Mouse (Mus musculus): Measurements from ENCODE around the gene Gm17324. TPM values are rescaled to one million over a fixed set of nuclear protein-coding genes. Genes with fewer than 3 reads are reported as not detected.

Gene Gm17324
- 0.13 TPM in 2 replicates for polyA plus RNA-seq (2012; rRNA removed)

DNA sequence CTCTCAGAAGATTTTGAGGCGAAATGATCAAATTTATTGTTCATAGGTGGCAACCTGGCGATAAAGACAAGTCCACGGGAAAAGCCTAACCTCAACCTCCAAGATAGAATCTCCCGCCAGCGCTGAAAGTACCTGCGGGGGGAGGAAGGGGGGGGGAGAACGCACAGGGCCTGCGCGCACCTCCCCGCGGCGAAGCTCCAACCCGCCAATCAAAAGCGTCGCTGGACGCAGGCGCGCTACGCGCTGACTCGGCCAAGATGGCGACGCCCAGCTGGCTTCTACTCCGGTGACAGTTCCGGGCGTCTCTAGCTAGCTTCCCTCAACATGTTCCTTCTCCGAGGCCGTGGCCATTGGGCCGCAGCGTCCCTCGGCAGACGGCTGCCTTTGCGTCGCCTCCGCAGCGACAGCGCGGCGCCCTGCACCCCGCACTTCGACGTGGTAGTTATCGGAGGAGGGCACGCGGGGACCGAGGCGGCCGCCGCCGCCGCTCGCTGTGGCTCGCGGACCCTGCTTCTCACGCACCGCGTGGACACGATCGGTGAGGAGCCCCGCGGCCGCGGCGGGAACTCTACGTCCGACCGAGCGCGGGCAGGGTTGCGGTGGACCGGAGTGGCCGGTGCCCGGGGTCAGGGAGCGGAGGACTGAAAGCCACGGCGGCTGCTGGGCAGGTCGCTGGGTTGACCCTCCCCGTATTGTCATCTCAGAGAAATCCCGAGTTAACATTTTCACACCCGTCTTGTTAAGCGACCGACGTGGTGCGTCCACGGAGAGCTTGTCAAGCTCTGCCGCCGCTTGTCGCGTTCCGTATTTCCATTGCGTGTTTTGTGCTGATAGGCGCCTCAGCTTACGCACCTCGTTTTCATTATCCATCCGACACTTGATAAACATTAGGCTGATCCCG, at the start of gene Gm17324, which contains the start of gene Mto1:
Gm17324 (minus strand) TSS at position 814 of the 901 bp plus-strand sequence.
Mto1 (plus strand) TSS at position 236 of the 901 bp plus-strand sequence.

GRCm38 (mm10) chr9:78488890-78489420, 40.4 kb upstream of the Gm17324 start, which contains the start of gene Eef1a1:
Eef1a1 (minus strand) TSS chr9:78489151.

GRCm38 (mm10) chr9:78442579-78443392, 5.8 kb downstream of the Gm17324 start, which contains the start of gene Cgas:
Cgas (minus strand) TSS chr9:78443237.

Other genes starting within 250 kb of the Gm17324 start
- not detected in 2 replicates for gene Gsta1, start 218.1 kb downstream of the Gm17324 start, polyA plus RNA-seq (2012; rRNA removed)
- 0.11 TPM in 1 of 2 replicates, not detected in the other for gene Gm3776, start 191.7 kb downstream of the Gm17324 start, polyA plus RNA-seq (2012; rRNA removed)
- 0.06 TPM in 1 of 2 replicates, not detected in the other for gene Gm10639, start 158.9 kb downstream of the Gm17324 start, polyA plus RNA-seq (2012; rRNA removed)
- gene Omt2a, start 134.0 kb downstream of the Gm17324 start, polyA plus RNA-seq (2012; rRNA removed) = not detected in 2 replicates
- gene Omt2b, start 121.2 kb downstream of the Gm17324 start, polyA plus RNA-seq (2012; rRNA removed) = not detected in 2 replicates
- 0.09 and 0.59 TPM in 2 replicates for gene Gsta2, start 93.0 kb downstream of the Gm17324 start, polyA plus RNA-seq (2012; rRNA removed)
- not detected in 2 replicates for gene Dppa5a, start 80.6 kb downstream of the Gm17324 start, polyA plus RNA-seq (2012; rRNA removed)
- gene Ooep, start 70.1 kb downstream of the Gm17324 start, polyA plus RNA-seq (2012; rRNA removed) = 0.01 TPM in 1 of 2 replicates, not detected in the other
- gene Ddx43, start 53.0 kb downstream of the Gm17324 start, polyA plus RNA-seq (2012; rRNA removed) = 0.02 and 0.03 TPM in 2 replicates
- 1.2 and 1.6 TPM in 2 replicates for gene Cgas, start 5.5 kb downstream of the Gm17324 start, polyA plus RNA-seq (2012; rRNA removed)
- 10.5 and 12.3 TPM in 2 replicates for gene Mto1, start 578 bp downstream of the Gm17324 start, polyA plus RNA-seq (2012; rRNA removed)
- 4,026 and 4,162 TPM in 2 replicates for gene Eef1a1, start 40.4 kb upstream of the Gm17324 start, polyA plus RNA-seq (2012; rRNA removed)
- 3.8 and 4.1 TPM in 2 replicates for gene Slc17a5, start 139.3 kb upstream of the Gm17324 start, polyA plus RNA-seq (2012; rRNA removed)
- 0.03 and 0.05 TPM in 2 replicates for gene Cd109, start 166.8 kb upstream of the Gm17324 start, polyA plus RNA-seq (2012; rRNA removed)